Mouse (Mus musculus) right cerebral cortex, adult 2 months (tissue): ENCODE results near the gene Kdm4c.
"Not testable (repeated sequence)": the region's sequence is repeated elsewhere in the genome, so short reads cannot be mapped to it uniquely, and the experiment has no call there.

Source experiments
- DNase-seq, 2 experiments: peaks; one replicate each; pipeline ENCODE4 v3.0.0; 2021 to 2022; ENCODE audit warnings: low spot score in 2 of 2

Kdm4c gene

GRCm38 (mm10) chr4:74311135-74311534 lies 68.8 kb downstream of the Kdm4c start:
- no peak for DNase-seq

- DNase-seq = no peak
Observed at GRCm38 (mm10) chr4:74312858-74313257, 70.6 kb downstream of the Kdm4c start.

DNA sequence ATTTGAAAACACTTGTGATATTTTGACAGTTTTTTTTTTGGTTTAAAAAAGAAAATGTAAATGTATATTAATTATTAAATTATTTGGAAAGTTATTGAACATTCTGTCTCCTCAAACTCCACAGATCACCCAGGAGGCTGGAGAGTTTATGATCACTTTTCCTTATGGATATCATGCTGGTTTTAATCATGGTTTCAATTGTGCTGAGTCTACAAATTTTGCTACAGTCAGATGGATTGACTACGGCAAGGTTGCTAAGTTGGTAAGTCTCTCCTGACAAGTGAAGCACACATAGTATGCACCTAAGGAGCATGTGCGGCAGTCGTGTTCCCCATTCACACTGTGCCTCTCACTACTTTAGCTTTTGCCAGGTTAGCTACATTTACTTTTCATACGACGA lies 73.1 kb downstream of the Kdm4c start:
- no peak for DNase-seq

GRCm38 (mm10) chr4:74319313-74319712 lies 77.0 kb downstream of the Kdm4c start:
- no peak for DNase-seq

DNA sequence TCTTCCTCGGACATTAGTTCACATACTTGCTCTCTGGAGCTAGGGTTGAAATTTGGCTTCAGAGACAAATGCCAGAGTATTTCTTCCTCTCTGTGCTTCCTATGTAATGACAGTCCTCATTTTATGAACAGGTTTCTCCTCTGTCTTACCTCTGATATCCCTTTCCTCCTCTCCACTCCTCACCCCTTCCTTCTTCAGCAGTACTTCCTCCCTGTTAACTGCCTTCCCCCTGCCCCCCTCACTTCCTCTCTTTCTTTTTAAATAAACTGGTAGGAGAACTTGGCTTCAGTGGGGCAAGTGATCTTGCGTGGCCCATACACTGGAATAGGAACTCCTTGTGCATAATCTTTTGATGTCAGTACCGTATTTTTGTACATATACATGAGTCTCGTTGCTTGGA lies 115.2 kb downstream of the Kdm4c start:
- DNase-seq = no peak

- DNase-seq = no peak
Observed at GRCm38 (mm10) chr4:74360274-74360673, 118.0 kb downstream of the Kdm4c start.

- DNase-seq = no peak
Observed at GRCm38 (mm10) chr4:74386583-74386982, 144.3 kb downstream of the Kdm4c start.

GRCm38 (mm10) chr4:74393162-74393561 lies 150.9 kb downstream of the Kdm4c start:
- no peak for DNase-seq

DNA sequence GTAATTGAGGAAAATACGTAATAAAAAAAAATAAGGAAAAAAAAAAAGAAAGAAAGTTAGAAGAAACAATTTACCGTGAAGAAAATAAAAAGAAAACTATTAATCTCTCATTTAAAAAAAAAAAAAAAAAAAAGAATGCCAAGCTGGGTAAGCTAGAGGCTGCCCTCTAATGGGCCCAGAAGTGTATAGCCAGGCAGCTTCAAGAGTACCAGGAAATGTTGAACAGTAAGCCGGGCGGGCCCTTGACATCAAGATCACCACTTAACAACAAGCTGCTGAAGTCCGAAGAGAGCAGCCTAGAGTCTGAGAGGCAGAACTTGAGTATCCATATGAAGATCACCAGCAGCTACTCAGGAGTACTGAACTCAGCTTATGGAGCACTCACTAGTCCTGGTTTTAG lies 154.3 kb downstream of the Kdm4c start:
- DNase-seq = no peak

- not testable (repeated sequence) for DNase-seq
Observed at GRCm38 (mm10) chr4:74401617-74402313, 159.5 kb downstream of the Kdm4c start.

GRCm38 (mm10) chr4:74408731-74409130 lies 166.4 kb downstream of the Kdm4c start:
- DNase-seq = no peak

DNA sequence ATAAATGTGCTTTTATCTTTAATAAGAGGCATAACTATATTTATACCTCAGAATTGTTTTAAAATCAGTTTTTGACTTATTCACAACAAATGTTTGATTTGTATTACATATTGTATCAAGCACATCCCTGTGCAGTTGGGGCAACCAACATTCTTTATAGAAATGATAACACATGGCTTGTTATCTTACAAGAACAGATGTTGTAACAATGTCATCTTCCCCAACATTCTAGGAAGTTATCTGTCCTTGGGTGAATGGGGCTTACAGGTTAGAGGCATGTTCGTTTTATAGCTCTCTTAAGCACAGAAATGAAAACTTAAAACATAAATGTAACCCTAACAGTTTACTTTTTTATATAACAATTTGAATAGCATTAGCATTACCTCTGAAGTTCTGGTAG lies 177.5 kb downstream of the Kdm4c start:
- DNase-seq = no peak
